Mouse (Mus musculus): ENCODE results near the gene Wdr86. TPM values are rescaled to one million over a fixed set of nuclear protein-coding genes. Genes with fewer than 3 reads are reported as not detected.
A peak's percentile ranks its signal among the peaks of the same experiment; 100 is the strongest.

Wdr86 gene
- total RNA-seq, 4 experiments from 2014 or later: 2.5 to 3.5 (median 2.7) TPM

- no peak for DNase-seq
Measured at GRCm38 (mm10) chr5:24681436-24681835, 49.1 kb downstream of the Wdr86 start.

- peak; percentile 64 for DNase-seq
Measured at GRCm38 (mm10) chr5:24674238-24674637, 56.3 kb downstream of the Wdr86 start.

Other genes with a start within 250 kb of the Wdr86 start
- not detected for gene Gbx1, start 203.5 kb downstream of the Wdr86 start, total RNA-seq (2022)
- gene Asb10, start 189.7 kb downstream of the Wdr86 start, total RNA-seq (2022): under 1 TPM; 0.37 to 0.75 (median 0.59) TPM
- not detected for gene 4931409K22Rik, start 173.9 kb downstream of the Wdr86 start, total RNA-seq (2022)
- 10 to 100 TPM; 59.5 to 89.6 (median 75.2) TPM for gene Abcf2, start 153.3 kb downstream of the Wdr86 start, total RNA-seq (2022)
- 10 to 100 TPM; 38.1 to 70.3 (median 57.1) TPM for gene Chpf2, start 144.0 kb downstream of the Wdr86 start, total RNA-seq (2022)
- gene Smarcd3, start 106.3 kb downstream of the Wdr86 start, total RNA-seq (2022): 10 to 100 TPM; 14.3 to 42.2 (median 24.7) TPM
- 10 to 100 TPM; 72.3 to 74.6 (median 73.6) TPM for gene Nub1, start 45.2 kb downstream of the Wdr86 start, total RNA-seq (2022)
- gene Crygn, start 27.3 kb upstream of the Wdr86 start, total RNA-seq (2022): 1 to 10 TPM in 1 of 4 experiments, not detected in 3; 5.3 TPM
- 10 to 100 TPM; 72.1 to 80.4 (median 78.2) TPM for gene Rheb, start 111.9 kb upstream of the Wdr86 start, total RNA-seq (2022)

All from adrenal gland, adult 8-10 months (tissue).